Mouse (Mus musculus): ENCODE results near the gene H2-Eb1.

The H2-Eb1 gene

DNA sequence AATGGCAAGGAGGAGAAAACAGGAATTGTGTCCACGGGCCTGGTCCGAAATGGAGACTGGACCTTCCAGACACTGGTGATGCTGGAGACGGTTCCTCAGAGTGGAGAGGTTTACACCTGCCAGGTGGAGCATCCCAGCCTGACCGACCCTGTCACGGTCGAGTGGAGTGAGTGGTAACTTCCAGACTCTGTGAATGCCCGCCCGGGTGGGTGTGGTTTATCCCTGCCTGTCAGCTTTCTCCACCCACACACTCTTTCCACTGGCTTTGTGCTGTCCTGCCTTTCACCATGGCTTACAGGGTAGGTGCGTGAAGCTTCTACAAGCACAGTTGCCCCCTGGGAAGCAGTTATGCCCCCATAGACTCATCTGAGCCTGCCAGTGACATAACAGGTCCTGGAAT, 8.6 kb downstream of the H2-Eb1 start:
- no peak for DNase-seq (ENCODE audit: low read depth in 2 of 2, low spot score in 2 of 2)

- no peak for DNase-seq (ENCODE audit: low read depth in 2 of 2, low spot score in 2 of 2)
Measured at GRCm38 (mm10) chr17:34315512-34315911, 9.8 kb downstream of the H2-Eb1 start.

DNA sequence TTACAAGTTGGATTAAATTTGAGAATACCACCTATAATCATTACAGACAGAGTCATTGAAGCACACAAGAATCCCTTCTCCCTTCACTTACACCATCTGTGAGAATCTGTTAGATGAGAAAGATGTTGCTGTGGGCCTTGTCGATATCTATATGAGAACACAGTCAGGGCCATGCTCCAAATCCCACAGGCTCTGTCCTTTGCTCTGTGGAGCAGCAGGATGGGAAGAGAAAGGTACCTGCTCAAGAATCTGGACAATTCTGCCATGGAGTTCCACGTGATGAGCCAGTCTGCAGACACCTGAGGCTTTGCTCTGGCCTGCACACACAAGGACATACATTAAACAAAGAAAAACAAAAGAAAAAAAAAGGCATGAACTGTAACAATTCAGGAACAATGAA, 11.0 kb downstream of the H2-Eb1 start:
- no peak for DNase-seq (ENCODE audit: low read depth in 2 of 2, low spot score in 2 of 2)

GRCm38 (mm10) chr17:34317275-34317674, 11.6 kb downstream of the H2-Eb1 start:
- DNase-seq (ENCODE audit: low read depth in 2 of 2, low spot score in 2 of 2): no peak

GRCm38 (mm10) chr17:34325436-34325835, 19.8 kb downstream of the H2-Eb1 start, which contains the start of gene H2-Eb2:
Gene H2-Eb2 (plus strand): TSS chr17:34325665.
- no peak for DNase-seq (ENCODE audit: low read depth in 2 of 2, low spot score in 2 of 2)

DNA sequence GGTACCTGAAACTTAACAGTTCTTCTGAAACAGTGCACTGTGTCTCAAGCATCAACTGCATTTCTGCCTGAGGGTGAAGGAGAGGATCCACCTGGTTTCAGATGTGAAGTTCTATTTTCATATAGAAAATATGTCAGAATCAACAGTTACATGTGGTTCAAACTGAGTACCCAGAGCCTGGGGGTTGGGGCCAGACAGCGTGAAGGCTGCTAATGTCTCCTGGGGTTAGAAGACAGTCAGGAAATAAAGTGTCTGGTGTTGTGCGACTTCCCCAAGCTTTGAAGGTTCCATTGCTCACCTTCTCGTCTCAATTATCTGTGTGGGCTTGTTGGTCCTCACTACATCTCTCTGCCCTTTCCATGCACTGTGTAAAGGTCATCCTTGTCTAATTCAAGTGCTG, 20.7 kb downstream of the H2-Eb1 start:
- DNase-seq (ENCODE audit: low read depth in 2 of 2, low spot score in 2 of 2): no peak

DNA sequence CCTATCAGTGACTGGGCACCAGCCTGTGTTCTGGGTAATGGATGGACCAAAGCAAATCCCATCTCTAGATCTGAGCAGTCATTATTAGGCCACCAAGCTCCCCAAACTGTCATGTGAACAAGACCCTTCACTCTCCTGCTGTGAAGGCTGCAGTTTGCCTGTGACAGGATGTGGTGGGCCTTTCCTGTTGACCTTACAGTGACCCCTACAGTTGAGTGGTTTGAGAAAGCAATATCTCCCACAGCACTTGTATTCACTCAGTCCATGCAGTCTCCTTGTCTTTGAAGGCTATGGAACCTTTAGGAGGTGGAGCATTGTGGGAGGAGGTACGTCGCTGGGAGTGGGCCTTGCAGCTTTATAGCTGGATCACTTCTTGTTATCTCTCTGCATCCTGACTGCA, 24.1 kb downstream of the H2-Eb1 start:
- peak in 1 of 2 experiments; percentile 66 for DNase-seq (ENCODE audit: low read depth in 2 of 2, low spot score in 2 of 2)

DNA sequence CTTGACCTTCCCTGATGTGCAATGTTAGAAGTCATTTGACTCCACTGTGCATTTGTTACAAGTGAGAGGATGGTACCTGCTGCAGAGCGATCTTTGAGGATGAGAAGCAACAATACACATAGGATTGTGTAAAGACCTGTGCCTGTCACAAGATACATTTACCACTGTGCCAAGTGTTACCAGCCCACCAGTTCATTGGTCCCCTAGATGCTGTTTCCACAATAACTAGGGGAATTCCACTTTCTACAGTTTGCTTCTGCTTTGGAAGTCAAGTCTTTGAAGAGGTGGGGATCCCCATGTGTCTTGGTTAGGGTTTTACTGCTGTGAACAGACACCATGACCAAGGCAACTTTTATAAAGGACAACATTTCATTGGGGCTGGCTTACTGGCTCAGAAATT, 25.5 kb downstream of the H2-Eb1 start:
- no peak for DNase-seq (ENCODE audit: low read depth in 2 of 2, low spot score in 2 of 2)

DNA sequence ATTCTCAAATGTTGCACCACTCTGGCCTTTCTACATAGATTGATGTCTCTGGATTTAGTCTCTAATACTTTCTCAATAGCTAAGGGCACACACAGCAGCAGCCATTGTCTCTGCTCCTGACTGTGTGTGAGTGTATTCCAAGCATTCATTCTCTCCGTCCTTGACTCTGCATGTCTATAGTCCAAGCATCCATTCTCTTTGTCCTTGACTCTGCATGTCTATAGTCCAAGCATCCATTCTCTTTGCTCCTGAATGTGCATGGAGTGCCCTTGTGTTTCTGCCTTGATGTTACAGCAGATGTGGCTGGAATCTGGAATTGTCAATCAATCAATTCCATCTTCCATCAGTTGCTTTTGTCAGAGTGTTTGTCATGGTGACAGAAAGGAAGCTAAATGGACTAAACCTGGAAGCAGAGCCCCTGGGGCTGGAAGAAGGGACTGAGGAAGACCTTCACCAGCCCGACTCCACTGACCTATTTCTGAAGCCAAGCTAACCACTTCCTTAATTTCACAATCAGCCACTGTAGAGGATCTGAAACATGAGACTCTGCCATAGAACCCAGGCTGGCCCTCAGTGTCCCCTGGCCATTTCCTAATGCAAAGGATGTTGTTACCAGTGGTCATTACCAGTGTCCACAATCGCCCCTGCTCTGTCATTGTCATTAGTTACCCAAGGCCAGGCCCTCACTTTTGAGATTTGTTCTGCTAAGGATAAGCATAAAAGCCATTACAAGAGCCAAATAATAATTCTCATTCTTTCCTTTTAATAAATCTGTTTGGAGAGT, 35.1 kb downstream of the H2-Eb1 start:
- no peak for DNase-seq (ENCODE audit: low read depth in 2 of 2, low spot score in 2 of 2)

DNA sequence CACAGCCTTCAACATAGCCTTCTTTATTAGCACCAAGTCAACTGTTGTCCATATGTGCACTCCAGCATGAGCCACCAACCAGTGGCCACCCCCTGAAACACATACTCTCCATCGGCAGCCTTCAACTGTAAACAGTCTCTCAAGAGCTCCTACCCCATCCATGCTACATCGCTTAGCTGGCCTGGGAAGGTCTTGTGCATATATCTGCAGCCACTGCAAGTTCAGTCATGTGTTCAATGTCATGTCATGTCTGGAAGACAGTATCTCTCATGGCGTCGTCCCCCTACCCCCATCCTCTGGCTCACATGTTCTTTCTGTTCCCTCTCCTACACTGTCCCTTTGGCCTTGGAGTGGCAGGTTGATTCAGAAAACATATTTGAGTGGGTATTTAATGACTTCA, 39.2 kb downstream of the H2-Eb1 start:
- no peak for DNase-seq (ENCODE audit: low read depth in 2 of 2, low spot score in 2 of 2)

DNA sequence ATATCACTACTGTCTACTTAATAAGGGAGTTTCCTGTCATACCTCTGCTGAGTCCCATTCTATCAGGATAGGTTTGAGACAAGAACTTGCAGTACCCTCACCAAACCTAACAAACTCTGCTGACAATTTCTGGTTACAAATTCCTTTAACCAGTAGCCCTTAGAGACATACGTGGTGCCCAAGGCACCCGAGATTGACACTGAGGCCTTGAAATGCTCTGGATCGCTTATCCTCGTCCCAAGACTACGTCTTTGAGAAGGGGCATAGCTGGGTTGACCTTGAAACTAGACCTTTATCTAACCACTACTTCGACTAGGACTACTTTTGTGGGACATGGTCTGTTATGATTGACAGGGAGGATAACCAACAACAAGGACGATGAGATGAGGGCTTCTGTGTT, 39.8 kb downstream of the H2-Eb1 start:
- no peak for DNase-seq (ENCODE audit: low read depth in 2 of 2, low spot score in 2 of 2)

DNA sequence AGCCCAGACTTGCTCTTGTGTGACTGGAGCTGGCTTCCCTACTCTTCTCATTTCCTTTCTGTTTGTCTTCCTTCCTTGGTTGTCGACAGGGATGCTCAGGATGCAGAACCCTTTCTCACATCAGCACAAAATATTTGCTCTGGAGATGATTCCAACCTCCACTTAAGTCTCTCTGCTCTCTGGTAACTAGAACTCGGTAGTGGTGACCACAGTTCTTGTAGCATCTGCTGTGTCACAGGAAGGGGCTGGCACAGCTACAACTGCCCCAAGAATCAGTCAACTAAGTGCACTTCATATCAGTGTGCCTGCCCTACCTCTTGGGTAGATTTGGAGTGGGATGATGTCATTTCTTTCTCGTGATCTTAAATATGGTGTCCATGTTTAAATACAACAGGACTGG, 40.4 kb downstream of the H2-Eb1 start:
- DNase-seq (ENCODE audit: low read depth in 2 of 2, low spot score in 2 of 2): no peak

GRCm38 (mm10) chr17:34347606-34348308, 42.1 kb downstream of the H2-Eb1 start:
- peak; percentile 52 to 73 for DNase-seq (ENCODE audit: low read depth in 2 of 2, low spot score in 2 of 2)

DNA sequence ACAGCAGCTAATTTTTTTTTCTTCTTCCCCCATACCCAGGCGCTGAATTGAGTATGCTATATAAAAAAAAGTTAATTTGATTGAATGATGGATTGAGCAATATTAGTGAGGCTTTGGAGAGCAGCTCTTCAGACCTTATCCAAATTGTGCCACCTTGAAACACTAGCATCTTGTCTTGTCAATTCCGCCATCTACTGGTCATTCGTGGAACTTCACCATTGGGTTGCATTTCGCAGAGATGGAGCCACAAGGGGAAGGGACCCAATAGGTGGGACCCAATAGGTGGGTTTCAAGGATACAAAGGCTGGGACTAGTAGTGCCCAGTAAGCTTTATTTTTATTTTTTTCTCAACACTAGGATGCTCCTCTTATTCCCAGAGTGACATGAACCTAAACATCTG, 43.8 kb downstream of the H2-Eb1 start:
- DNase-seq (ENCODE audit: low read depth in 2 of 2, low spot score in 2 of 2): peak; percentile 83 to 90

- DNase-seq (ENCODE audit: low read depth in 2 of 2, low spot score in 2 of 2): no peak
Measured at GRCm38 (mm10) chr17:34354539-34354938, 48.9 kb downstream of the H2-Eb1 start, which contains the start of gene Btnl2. Gene Btnl2 (plus strand): TSS chr17:34354822.

- DNase-seq (ENCODE audit: low read depth in 2 of 2, low spot score in 2 of 2): peak in 1 of 2 experiments; percentile 18
Measured at GRCm38 (mm10) chr17:34354940-34355339, 49.3 kb downstream of the H2-Eb1 start.

GRCm38 (mm10) chr17:34362954-34363546, 57.4 kb downstream of the H2-Eb1 start:
- DNase-seq (ENCODE audit: low read depth in 2 of 2, low spot score in 2 of 2): no peak

DNA sequence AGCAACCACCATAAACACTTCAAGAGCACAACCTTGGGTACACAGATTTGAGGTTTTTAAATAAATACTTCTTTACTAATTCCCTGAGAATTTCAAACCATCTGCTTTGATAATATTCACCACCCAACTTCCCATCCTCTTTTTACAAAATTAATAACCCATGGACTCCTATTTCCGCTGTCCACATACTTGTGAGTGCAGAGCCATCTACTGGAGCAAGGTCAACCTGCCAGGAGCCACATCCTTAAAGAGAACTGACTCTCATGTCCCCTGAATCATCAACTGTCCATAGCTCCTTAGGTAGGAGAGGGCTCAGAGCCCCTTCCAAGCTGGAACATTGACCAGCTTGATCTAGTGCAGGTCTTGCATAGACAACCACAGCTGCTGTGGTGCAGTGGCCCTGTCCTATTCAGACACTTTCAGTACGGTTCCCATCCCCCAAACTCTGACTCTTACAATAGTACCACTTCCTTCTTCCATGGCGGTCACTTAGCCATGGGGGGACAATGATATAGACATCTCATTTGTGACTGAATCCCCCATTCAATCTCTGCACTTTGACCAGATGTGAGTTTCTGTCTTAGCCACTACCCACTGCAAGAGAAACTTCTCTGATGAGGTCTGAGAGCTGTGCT, 58.1 kb downstream of the H2-Eb1 start:
- DNase-seq (ENCODE audit: low read depth in 2 of 2, low spot score in 2 of 2): no peak

DNA sequence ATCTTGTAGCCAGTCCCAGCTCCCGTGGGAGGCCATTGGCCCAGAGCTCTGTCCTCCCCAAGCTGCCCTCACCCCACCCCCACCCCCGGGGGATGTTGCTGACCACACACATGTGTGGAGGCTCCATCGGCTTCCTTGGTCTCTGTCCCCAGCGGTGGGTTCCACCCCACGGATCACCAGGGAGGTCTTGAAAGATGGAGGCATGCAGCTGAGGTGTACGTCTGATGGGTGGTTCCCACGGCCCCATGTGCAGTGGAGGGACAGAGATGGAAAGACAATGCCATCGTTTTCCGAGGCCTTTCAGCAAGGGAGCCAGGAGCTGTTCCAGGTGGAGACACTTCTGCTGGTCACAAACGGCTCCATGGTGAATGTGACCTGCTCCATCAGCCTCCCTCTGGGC, 59.4 kb downstream of the H2-Eb1 start:
- DNase-seq (ENCODE audit: low read depth in 2 of 2, low spot score in 2 of 2): no peak

Measured in CD8-positive naive resting alpha-beta T cell, adult 2 months (primary cell).